Mouse (Mus musculus) large intestine, adult 2 months (tissue): ENCODE measurements around the gene Cad. TPM values are rescaled to one million over a fixed set of nuclear protein-coding genes. Genes with fewer than 3 reads are reported as not detected.
"Not testable (repeated sequence)": the region's sequence is repeated elsewhere in the genome, so short reads cannot be mapped to it uniquely, and the experiment has no call there.

Source experiments
- DNase-seq: peaks from one replicate; pipeline ENCODE4 v3.0.0-alpha.2; 2012; ENCODE audit warnings: low read depth, low spot score
- WGBS: fragments of 180-500 bp; shearing (Covaris S2); methylation state at CpG from one replicate; pipeline ENCODE4 v1.1.7; 2018; 5-methylcytosine and 5-hydroxymethylcytosine counted together
- polyA plus RNA-seq: library from polyadenylated mRNA; depleted of rRNA; stranded (reverse); fragments of >200 nt; gene quantifications from 2 replicates; pipeline ENCODE4 v1.2.3, GENCODE M21; 2012; rRNA removed

The Cad gene
- 15.1 and 21.2 TPM in 2 replicates for polyA plus RNA-seq

DNA sequence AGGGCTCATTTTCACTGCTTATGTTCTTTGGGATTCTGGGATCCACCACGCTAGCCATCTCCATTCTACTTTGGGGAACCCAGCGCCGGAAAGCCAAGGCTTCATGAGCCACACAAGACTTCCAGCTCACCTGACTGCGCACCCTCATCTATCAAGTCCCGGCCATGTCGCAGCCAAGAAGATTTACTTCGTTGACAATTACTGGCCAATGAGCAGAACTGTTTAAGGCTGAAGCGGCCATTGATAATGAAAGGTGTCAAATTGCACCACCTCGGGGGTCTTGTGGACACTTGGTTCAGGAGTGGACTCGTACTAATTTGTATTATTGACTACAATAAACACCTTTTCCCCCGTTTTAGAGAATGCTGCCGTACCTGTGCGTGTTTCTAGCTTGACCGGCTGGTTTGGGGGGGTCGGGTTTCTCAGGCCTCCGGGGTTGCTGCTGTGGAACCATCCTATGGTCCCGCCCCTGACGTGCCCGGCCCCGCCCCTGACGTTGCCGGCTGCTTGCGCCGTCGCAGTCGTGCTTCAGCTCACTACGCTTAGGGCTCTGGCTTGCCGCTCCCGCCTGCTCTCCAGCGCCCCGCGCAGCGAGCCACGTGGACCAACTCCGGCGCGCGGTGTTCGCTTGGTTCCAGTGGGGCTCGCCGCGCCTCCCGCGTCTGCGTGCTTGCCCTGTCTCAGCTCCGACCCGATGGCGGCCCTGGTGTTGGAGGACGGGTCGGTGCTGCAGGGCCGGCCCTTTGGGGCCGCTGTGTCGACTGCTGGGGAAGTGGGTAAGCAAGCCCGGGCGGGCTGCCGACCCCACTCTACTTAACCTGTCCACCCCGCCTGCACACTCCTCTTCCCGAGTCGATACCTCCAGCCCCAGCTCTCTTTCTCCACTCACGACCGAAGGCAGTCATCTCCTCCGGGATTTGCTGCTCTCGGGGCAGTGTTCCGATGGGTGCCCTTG lies at the start of gene Cad:
Gene Cad (plus strand): TSS at position 520 of the 955 bp plus-strand sequence.
- peak; percentile 63 for DNase-seq
- 3% methylated on average over 64 of the region's 64 CpGs for WGBS

DNA sequence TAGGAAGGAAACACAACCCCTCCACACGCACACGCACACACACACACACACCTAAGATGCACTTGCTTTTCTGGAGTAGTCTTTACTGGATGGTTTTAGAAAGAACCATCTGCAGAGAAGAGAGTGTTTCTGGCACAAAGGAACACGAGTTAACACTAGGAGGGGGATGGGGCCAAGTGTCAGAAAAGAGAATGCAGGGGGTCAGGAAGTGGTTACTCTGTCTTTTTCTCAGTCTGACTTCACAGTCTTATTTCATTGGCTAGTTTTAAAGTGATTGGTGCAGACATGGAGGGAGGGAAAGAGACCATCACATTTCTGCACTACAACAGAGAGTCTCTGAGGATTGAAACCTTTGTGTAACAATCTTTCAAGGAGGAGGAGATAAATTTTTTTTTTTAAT lies 41.8 kb upstream of the Cad start:
- no peak for DNase-seq
- WGBS = 83% methylated on average over 3 of the region's 3 CpGs

DNA sequence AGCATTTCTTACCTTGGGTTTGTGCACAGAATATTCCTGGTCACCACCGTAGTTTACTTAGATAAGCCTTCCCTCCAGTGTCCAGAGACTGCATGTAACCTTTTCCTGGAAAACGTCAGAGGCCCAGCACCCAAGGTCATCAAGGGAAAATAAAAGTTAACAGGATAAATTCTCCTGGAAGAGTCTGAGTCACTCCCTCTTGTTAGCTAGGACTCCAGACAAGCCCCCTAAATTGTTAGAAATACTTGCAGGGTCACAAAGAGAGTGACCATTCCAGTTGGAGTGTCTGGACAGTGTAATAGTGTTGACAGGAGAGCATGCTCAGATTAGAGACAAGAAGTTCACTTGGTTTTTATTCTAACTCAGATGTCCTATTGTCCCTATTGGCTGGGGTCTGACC lies 38.7 kb upstream of the Cad start:
- no peak for DNase-seq
- WGBS = 33% methylated on average over 2 of the region's 2 CpGs

DNA sequence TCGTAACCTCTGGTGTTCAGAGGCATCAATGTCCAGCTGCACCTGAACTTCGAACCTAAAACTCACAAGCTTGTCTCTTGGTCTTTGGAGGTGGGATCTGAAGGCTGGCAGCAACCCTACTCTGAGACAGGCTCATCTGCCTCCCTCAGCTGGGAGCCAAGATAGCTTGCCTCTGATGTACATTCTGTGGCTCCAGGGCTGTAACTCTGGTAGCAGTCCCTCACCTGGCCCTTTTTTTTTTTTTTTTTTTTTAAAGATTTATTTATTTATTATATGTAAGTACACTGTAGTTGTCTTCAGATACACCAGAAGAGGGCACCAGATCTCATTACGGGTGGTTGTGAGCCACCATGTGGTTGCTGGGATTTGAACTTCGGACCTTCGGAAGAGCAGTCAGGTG lies 32.8 kb upstream of the Cad start:
- DNase-seq = not testable (repeated sequence)
- WGBS = 69% methylated on average over 5 of the region's 5 CpGs

DNA sequence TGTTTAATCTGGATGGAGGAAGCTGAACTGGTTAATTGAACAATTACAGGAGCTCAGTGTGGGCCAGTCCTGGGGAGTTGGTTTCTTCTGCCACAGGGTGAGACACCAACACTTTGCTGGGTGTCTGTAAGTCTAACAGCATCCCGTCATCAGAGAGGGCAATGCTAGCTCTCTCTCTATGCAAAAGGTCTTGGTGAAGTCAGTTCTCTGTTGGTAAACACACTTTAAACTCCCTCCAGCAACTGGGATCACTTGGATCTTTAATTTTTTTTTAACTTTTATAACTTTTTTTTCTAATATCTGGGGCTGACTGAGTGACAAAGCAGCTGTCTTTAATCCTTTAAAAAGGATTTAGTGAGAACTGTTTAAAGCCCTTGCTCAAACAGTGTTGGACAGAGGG lies 31.9 kb upstream of the Cad start:
- no peak for DNase-seq
- 53% methylated on average over 1 of the region's 1 CpGs for WGBS

DNA sequence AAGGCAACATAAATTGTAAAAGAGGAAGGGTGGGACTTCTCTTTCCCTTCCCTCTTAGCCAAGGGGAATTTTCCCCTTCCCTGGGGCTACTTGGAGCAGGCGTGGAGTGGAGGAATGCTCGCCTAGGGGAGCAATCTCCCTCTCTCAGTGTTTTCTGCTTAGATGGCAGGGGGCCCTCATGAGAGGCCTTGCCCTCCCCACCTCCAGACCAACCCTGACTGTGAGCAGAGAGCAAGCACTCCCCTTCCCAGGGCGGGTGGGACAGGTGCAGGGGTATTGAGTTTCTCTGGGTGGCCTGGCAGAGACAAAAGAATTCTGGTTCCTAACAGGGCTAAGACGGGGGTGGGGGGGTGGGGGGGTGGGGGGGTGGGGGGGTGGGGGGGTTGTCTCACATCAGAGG lies 31.3 kb upstream of the Cad start:
- DNase-seq = no peak
- 54% methylated on average over 4 of the region's 4 CpGs for WGBS

DNA sequence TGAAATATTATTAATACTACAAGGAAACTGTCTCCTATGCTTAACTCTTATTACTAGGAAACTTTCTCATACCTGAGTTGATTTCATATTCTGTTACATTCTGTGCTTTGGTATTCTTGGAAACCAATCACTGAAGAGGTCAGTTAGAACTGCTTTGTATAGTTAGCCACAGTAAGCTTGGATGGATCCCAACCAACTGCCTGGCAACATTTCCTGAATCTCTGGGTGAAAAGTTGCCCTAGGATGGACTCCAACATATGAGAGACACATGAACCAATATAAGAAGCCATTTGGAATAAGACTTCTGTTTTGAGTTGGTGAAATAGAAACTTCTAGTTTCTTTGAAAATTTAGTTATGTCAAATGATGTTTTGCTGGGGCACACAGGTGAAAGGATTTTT lies 29.9 kb upstream of the Cad start:
- no peak for DNase-seq

DNA sequence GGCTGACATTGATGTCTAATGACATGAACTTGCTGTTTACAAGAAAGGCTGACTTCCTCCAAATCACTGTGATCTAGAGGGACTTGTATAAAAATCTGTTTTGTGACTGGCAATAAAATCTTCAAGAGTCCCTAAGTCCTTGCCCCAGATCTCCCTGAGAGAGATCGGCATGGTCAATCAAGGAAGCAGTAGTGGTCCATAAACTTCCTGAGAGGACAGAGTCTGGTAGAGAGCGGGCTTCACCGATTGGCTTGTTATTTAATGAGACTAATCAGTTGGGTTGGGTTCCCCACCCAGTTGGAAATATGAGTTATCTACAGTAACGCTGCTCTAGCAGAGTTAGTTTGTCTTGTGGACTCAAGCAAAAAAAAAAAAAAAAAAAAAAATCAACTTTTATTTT lies 23.7 kb upstream of the Cad start:
- peak; percentile 55 for DNase-seq
- WGBS = 33% methylated on average over 4 of the region's 4 CpGs

DNA sequence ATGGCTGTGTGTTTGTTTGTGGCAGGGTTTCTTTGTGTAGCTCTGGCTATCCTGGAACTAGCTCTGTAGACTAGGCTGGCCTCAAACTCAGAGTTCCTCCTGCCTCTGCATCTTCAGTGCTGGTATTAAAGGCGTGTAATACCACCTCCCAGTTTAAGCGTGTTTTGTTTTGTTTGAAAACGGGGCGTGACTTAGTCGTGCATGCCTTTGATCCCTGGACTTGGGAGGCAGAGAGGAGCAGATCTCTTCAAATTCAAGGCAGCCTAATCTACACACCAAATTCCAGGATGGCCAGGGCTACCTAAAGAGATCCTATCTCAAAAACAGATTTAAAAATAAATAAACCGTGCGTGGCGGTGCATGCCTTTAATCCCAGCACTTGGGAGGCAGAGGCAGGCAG lies 23.1 kb upstream of the Cad start:
- no peak for DNase-seq
- WGBS = 64% methylated on average over 8 of the region's 8 CpGs

DNA sequence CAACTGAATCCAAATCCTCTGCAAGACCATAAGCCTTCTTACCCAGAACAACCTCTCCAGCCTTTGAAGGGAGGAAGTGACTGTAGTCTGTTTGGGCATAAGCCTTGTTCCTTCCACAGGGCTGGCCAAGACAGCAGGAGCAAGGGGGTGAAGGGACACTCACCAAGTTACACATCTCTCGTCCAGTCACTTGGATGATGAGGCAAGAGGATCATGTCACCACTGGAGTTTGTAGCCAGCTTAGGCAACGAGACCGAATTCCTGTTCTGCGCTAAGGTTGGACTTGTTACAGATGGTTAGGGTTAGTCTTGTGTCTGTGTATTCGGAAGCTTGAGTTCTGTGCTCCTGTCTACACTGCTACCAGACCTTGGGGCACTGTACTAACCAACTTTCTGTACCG lies 19.9 kb upstream of the Cad start:
- no peak for DNase-seq
- WGBS = 90% methylated on average over 6 of the region's 6 CpGs

DNA sequence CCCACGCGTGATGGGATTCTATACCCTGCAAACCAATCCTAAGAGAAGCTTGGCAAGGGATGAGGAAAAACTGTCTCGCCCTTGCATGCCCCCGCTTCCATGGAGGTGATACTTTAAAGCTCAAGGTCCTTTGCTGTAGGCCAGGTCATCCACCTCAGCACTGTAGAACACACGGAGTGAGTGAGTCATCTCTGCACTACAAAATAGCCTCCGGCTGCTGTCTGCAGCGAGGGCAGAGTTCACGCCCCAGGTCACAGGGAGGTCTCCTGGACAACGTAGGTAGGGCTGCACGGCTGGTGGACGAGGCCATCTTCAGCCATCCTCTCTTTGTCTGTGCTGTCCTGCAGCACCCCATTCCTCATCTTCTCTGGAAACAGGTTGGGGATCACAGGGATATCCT lies 18.0 kb upstream of the Cad start:
- WGBS = 78% methylated on average over 11 of the region's 11 CpGs
- not testable (repeated sequence) for DNase-seq

DNA sequence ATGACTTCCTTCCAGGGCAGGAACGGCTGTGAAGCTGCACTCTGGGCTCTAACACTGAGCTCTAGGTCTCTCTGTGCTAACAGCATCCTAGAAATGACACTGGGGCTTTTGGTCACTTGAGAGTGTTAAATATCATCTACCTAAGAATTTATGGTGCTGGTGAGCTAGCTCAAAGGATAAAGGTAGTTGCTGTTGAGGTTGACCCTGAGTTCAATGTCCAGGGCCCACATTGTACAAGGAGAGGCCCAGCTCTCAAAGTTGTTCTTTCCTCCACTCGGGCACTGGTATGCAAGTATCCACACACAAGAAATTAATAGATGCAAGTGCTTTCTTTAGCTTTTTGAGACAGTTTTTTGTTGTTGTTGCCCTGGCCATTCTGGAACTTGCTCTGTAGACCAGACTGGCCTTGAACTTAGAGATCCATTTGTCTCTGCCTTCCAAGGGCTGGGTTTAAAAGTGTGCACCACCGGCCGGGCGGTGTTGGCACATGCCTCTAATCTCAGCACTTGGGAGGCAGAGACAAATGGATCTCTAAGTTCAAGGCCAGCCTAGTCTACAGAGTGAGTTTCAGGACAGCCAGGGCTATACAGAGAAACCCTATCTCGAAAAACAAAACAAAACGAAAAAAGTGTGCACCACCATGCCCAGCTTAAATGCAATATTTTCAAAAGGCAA lies 16.3 kb upstream of the Cad start:
- no peak for DNase-seq
- WGBS = 83% methylated on average over 7 of the region's 7 CpGs

DNA sequence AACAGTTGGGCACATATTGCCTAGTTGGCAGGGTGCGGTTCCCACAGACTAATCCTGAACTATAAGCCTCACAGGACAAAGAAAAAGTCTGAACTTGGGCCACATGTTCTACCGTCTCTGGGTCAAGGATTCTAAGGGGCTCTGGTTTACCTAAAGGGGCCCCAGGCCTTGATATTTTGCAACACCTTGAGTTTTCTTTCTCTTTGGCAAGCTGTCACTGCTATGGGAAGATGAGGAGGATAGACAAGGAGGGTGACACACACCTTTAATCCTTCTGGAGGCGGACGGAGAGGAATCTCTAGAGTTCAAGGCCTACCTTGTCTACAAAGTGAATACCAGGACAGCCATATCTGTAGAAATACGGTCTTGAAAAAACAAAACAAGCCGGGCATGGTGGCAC lies 8.2 kb upstream of the Cad start:
- no peak for DNase-seq

DNA sequence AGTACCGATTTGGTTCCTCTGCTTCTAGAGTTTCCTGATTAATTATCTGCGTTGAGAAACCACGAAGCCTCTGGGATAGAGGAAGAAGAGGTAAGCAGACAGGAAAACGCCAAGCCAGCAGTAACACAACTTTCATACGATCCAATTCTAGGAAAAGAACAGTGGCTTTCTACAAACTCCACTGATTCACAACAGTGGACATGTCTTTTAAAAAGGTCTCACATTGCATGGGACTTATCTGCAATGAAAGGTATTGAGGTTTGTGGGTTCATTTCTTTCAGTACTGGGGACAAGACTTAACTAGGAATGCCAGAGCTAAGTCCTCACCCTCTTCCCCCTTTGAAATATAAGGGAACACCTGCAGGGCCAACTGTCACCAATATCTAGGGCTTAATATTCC lies 7.5 kb upstream of the Cad start:
- WGBS = 47% methylated on average over 5 of the region's 5 CpGs
- DNase-seq = no peak

More for the DNA sequence above, 8.2 kb upstream of the Cad start:
- 72% methylated on average over 6 of the region's 6 CpGs for WGBS

DNA sequence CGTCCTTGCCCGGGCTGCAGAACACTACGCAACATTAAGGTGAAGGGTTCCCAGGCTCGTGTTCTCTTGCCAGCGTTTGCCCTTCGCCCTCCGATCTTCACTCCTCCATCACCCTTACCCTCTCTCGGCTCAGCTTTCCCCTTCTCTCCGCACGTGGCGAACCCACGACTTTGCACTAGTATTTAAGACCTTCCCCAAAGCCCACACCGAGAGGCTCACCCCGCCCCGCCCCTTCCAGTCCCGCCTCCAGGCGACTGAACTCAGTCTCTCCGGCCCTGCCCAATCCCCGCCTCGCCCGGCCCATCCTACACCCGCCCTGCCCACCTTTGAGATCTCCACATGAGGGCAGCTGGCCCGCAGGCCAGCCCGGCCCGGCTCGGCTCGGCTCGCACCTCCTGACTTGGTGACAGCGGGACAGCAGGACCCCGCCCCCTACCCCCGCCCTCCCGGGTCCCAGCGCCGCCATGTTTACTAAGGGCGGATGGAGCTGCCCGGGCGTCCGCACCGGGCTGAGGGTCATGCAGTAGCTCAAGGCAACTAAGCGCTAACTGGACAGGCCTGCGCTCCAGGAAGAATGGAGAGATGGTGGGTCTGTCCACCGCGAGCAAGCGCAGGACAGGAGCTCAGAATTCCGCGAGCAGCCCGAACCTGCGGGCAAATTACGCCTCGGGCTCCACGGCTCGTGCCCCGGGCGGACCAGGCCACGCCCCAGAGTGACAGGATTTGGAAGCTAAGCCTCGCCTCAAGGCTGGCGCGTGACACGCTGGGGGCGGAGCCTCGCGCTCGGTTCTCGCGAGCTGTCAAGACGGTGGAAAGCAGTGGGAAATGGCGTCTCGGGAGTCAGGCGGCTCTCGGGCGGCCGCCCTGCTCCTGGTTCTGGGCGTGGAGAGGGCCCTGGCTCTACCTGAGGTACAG lies 6.5 kb upstream of the Cad start, which contains the start of gene Atraid:
Gene Atraid (plus strand): TSS at position 465 of the 915 bp plus-strand sequence.
- under 1% methylated on average over 73 of the region's 73 CpGs for WGBS
- DNase-seq = peak; percentile 91

DNA sequence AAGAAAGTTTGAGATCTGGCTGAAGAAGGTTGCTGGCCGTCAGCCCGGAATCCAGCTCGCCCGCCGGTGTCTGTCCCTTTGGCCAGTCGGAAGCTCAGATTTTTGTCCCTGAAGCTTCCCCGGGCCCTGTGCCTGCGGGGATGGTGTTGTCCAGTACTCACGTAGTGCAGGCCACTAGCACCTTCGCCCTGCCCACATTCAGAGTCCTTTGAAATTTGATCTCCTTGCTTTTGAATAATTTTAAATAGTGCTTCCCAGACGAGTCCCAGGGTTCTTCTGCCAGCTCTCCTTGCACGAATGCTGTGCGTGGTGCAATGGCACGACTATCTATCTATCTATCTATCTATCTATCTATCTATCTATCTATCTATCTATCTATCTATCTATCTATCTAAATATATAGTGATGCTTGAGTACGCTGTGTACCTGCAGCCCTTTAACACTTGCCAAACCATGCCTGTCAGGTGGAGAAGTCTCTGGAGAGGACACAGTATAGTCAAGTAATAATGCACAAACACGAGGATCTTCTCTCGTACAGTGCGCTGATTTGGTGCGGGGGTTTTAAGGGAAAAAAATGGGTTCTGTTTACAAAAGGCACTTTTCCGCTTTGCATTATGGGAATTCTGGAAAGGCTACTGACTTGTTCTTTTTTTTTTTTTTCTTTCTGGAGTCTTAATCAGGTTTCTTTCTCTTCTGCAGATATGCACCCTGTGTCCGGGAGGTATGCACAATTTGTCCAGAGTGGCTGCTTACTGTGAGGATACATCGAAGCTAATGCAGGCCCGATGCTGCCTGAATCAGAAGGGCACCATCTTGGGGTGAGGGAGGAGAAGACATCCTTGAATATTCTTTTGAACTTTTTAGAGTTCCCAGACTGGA lies 5.6 kb upstream of the Cad start, which contains the start of gene Slc5a6:
Gene Slc5a6 (minus strand): TSS at position 162 of the 879 bp plus-strand sequence.
- no peak for DNase-seq
- under 1% methylated on average over 23 of the region's 23 CpGs for WGBS

DNA sequence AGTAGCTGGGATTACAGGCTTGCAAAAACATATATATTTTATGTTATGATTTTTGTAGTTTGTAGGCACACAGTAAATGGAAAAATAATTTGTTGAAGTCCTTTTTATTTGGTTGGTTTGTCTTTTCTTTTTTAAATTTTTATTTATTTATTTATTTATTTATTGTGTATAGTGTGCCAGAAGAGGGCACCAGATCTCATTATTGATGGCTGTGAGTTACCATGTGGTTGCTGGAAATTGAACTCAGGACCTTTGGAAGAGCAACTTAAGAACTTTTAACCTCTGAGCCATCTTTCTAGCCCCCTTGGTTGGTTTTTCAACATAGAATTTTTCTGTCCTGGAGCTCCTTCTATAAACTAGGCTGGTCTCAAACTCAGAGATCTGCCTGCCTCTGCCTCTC lies 4.2 kb upstream of the Cad start:
- DNase-seq = no peak

DNA sequence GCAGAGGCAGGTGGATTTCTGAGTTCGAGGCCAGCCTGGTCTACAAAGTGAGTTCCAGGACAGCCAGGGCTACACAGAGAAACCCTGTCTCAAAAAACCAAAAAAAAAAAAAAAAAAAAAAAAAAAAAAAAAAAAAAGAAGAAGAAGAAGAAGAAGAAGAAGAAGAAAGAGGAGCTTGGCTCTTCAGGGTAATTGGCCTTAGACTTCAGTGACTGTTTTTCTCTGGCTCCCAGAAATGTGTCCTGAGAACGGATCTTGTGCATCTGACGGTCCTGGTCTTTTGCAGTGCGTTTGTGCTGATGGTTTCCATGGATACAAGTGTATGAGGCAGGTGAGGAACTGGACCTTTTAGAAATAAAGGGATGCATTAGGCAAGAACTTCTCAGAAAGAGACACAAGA lies 852 bp upstream of the Cad start:
- not testable (repeated sequence) for DNase-seq
- 86% methylated on average over 4 of the region's 4 CpGs for WGBS
